Mouse (Mus musculus) lung, embryonic 14.5 days (tissue): ENCODE results near the gene Plpp3. TPM values are rescaled to one million over a fixed set of nuclear protein-coding genes. Genes with fewer than 3 reads are reported as not detected.

Experiments used
- ATAC-seq: fragments of 200-750 bp; cut with Nextera tagmentation; 2 replicates; pipeline ENCODE4 v1.8.0; 2017; ENCODE audit warnings: mild to moderate bottlenecking, moderate TSS enrichment, moderate library complexity; ENCODE audit not compliant: insufficient read depth
- DNase-seq: peaks from one replicate; pipeline ENCODE4 v3.0.0-alpha.2; 2015
- H3K27ac ChIP-seq: fragments of 300-500 bp; sonication (generic); 2 replicates; pipeline ENCODE4 v1.5.1; 2014; ENCODE audit warnings: low read depth, mild to moderate bottlenecking, moderate library complexity
- H3K27me3 ChIP-seq: fragments of 300-500 bp; sonication (generic); 2 replicates; pipeline ENCODE4 v1.6.1; 2014; ENCODE audit warnings: low read length, control low read depth; ENCODE audit not compliant: insufficient read depth
- H3K36me3 ChIP-seq: fragments of 300-500 bp; sonication (generic); 2 replicates; pipeline ENCODE4 v1.6.1; 2014; ENCODE audit warnings: control low read depth; ENCODE audit not compliant: insufficient read depth
- H3K4me1 ChIP-seq: fragments of 300-500 bp; sonication (generic); 2 replicates; pipeline ENCODE4 v1.6.1; 2014; ENCODE audit warnings: antibody characterized with exemption, control low read depth; ENCODE audit not compliant: insufficient read depth
- H3K4me2 ChIP-seq: fragments of 300-500 bp; sonication (generic); 2 replicates; pipeline ENCODE4 v1.6.1; 2014; ENCODE audit warnings: mild to moderate bottlenecking
- H3K4me3 ChIP-seq: fragments of 300-500 bp; sonication (generic); 2 replicates; pipeline ENCODE4 v1.5.1; 2014; ENCODE audit warnings: low read depth, low read length
- H3K9ac ChIP-seq: fragments of 300-500 bp; sonication (generic); 2 replicates; pipeline ENCODE4 v1.6.1; 2014
- H3K9me3 ChIP-seq: fragments of 300-500 bp; sonication (generic); 2 replicates; pipeline ENCODE4 v1.6.1; 2016; ENCODE audit warnings: low read depth, low read length, control low read depth
- CTCF ChIP-seq: IDR thresholded peaks from 2 replicates; pipeline ENCODE4 v1.5.1; 2016; ENCODE audit warnings: antibody characterized with exemption, low read depth
- WGBS: fragments of 180-500 bp; shearing (Covaris S2); extraction: QIAGEN DNeasy Blood & Tissue Kit; methylation state at CpG from one replicate; pipeline ENCODE4 v1.1.7; 2014; 5-methylcytosine and 5-hydroxymethylcytosine counted together
- polyA plus RNA-seq: library from polyadenylated mRNA; unstranded; fragments of >200 nt; fragmentation: Nextera tagmentation; extraction: Ambion mirVana; gene quantifications from 2 replicates; pipeline ENCODE4 v1.2.1, GENCODE M21; 2014

Gene Plpp3
- polyA plus RNA-seq, 1 experiment from 2014 or later, result 64.8 TPM

- Histone ChIP-seq H3K36me3 (no peaks in the 10 kb centered on the region), H3K4me1 (peaks cover 22% of the 10 kb centered on the region), H3K4me2 (no peak overlapping the region), H3K27ac (no peak overlapping the region), H3K9me3 (no peaks in the 10 kb centered on the region), H3K27me3 (no peaks in the 10 kb centered on the region), H3K9ac (no peak overlapping the region), H3K4me3 (no peak overlapping the region)
- no peak for ATAC-seq
- 76% methylated on average over 9 of the region's 9 CpGs for WGBS
- no peak for DNase-seq
- TF ChIP-seq CTCF, result no peak
Measured at GRCm38 (mm10) chr4:105278161-105278560, 121.0 kb downstream of the Plpp3 start.

- no peak overlapping the region for H3K4me3 ChIP-seq
- peaks cover 22% of the 10 kb centered on the region for H3K4me1 ChIP-seq
- no peaks in the 10 kb centered on the region for H3K36me3 ChIP-seq
- H3K9ac ChIP-seq, result no peak overlapping the region
- no peaks in the 10 kb centered on the region for H3K9me3 ChIP-seq
- H3K4me2 ChIP-seq, result no peak overlapping the region
- ATAC-seq, result no peak
- H3K27ac ChIP-seq, result no peak overlapping the region
- H3K27me3 ChIP-seq, result no peaks in the 10 kb centered on the region
- 77% methylated on average over 15 of the region's 15 CpGs for WGBS
- DNase-seq, result no peak
- TF ChIP-seq CTCF, result no peak
Measured at GRCm38 (mm10) chr4:105278571-105279410, 121.6 kb downstream of the Plpp3 start.

- no peak overlapping the region for H3K4me3 ChIP-seq
- DNase-seq (no peak), ATAC-seq (no peak)
- 84% methylated on average over 4 of the region's 4 CpGs for WGBS
- TF ChIP-seq CTCF, result no peak
- peaks cover 22% of the 10 kb centered on the region for H3K4me1 ChIP-seq
- no peaks in the 10 kb centered on the region for H3K27me3 ChIP-seq
- no peak overlapping the region for H3K27ac ChIP-seq
- no peak overlapping the region for H3K9ac ChIP-seq
- no peak overlapping the region for H3K4me2 ChIP-seq
- no peaks in the 10 kb centered on the region for H3K36me3 ChIP-seq
- no peaks in the 10 kb centered on the region for H3K9me3 ChIP-seq
Measured at GRCm38 (mm10) chr4:105279806-105280205, 122.7 kb downstream of the Plpp3 start.

- peak overlapping the region; percentile 69 for H3K27ac ChIP-seq
- H3K27me3 ChIP-seq, result no peaks in the 10 kb centered on the region
- H3K4me2 ChIP-seq, result no peak overlapping the region
- no peaks in the 10 kb centered on the region for H3K36me3 ChIP-seq
- no peak overlapping the region for H3K4me3 ChIP-seq
- DNase-seq (peak; percentile 12), ATAC-seq (peak; percentile 58)
- no peak overlapping the region for H3K9ac ChIP-seq
- no peak for TF ChIP-seq CTCF
- H3K4me1 ChIP-seq, result peaks cover 18% of the 10 kb centered on the region
- no peaks in the 10 kb centered on the region for H3K9me3 ChIP-seq
- 48% methylated on average over 7 of the region's 7 CpGs for WGBS
Measured at GRCm38 (mm10) chr4:105281751-105282231, 124.6 kb downstream of the Plpp3 start.

Other genes with a start within 250 kb of the Plpp3 start
- not detected in 2 replicates for gene Fyb2, start 243.9 kb upstream of the Plpp3 start, polyA plus RNA-seq
- 1.2 and 1.9 TPM in 2 replicates for gene Prkaa2, start 47.5 kb upstream of the Plpp3 start, polyA plus RNA-seq